Mouse (Mus musculus): ENCODE data around the gene Plekha6. TPM values are rescaled to one million over a fixed set of nuclear protein-coding genes. Genes with fewer than 3 reads are reported as not detected.

Plekha6 gene
- polyA plus RNA-seq, 1 experiment = 2.1 TPM

GRCm38 (mm10) chr1:133323333-133323732, 159.3 kb downstream of the Plekha6 start:
- no peak overlapping the region for H3K27ac ChIP-seq (ENCODE audit: control insufficient read depth, insufficient read depth, low read depth, low read length, poor library complexity)
- no peak overlapping the region for H3K4me3 ChIP-seq (replicated peaks; ENCODE audit: control insufficient read depth, low read depth, low read length)
- TF ChIP-seq CTCF (IDR thresholded peaks at IDR 0.05; ENCODE audit: control insufficient read depth, insufficient read depth, low read length) (no peak), POLR2A (IDR thresholded peaks at IDR 0.05; ENCODE audit: borderline replicate concordance, control insufficient read depth, low read depth, low read length) (no peak)
- WGBS = 45% methylated on average over 5 of the region's 5 CpGs
- H3K4me1 ChIP-seq (ENCODE audit: control insufficient read depth, insufficient read depth, low read length) = no peaks in the 10 kb centered on the region

GRCm38 (mm10) chr1:133325951-133326350, 161.9 kb downstream of the Plekha6 start:
- Histone ChIP-seq H3K4me1 (ENCODE audit: control insufficient read depth, insufficient read depth, low read length) (no peaks in the 10 kb centered on the region), H3K27ac (ENCODE audit: control insufficient read depth, insufficient read depth, low read depth, low read length, poor library complexity) (no peak overlapping the region), H3K4me3 (replicated peaks; ENCODE audit: control insufficient read depth, low read depth, low read length) (no peak overlapping the region)
- 85% methylated on average over 8 of the region's 8 CpGs for WGBS
- TF ChIP-seq POLR2A (IDR thresholded peaks at IDR 0.05; ENCODE audit: borderline replicate concordance, control insufficient read depth, low read depth, low read length) (no peak), CTCF (IDR thresholded peaks at IDR 0.05; ENCODE audit: control insufficient read depth, insufficient read depth, low read length) (no peak)

- WGBS = 71% methylated on average over 5 of the region's 5 CpGs
- Histone ChIP-seq H3K4me1 (ENCODE audit: control insufficient read depth, insufficient read depth, low read length) (no peaks in the 10 kb centered on the region), H3K4me3 (replicated peaks; ENCODE audit: control insufficient read depth, low read depth, low read length) (no peak overlapping the region), H3K27ac (ENCODE audit: control insufficient read depth, insufficient read depth, low read depth, low read length, poor library complexity) (no peak overlapping the region)
- TF ChIP-seq CTCF (IDR thresholded peaks at IDR 0.05; ENCODE audit: control insufficient read depth, insufficient read depth, low read length) (no peak), POLR2A (IDR thresholded peaks at IDR 0.05; ENCODE audit: borderline replicate concordance, control insufficient read depth, low read depth, low read length) (no peak)
Observed at GRCm38 (mm10) chr1:133327094-133327493, 163.1 kb downstream of the Plekha6 start.

GRCm38 (mm10) chr1:133328299-133328795, 164.3 kb downstream of the Plekha6 start:
- WGBS = 83% methylated on average over 6 of the region's 6 CpGs
- Histone ChIP-seq H3K4me3 (replicated peaks; ENCODE audit: control insufficient read depth, low read depth, low read length) (no peak overlapping the region), H3K4me1 (ENCODE audit: control insufficient read depth, insufficient read depth, low read length) (no peaks in the 10 kb centered on the region), H3K27ac (ENCODE audit: control insufficient read depth, insufficient read depth, low read depth, low read length, poor library complexity) (no peak overlapping the region)
- TF ChIP-seq POLR2A (IDR thresholded peaks at IDR 0.05; ENCODE audit: borderline replicate concordance, control insufficient read depth, low read depth, low read length) = no peak
- TF ChIP-seq CTCF (IDR thresholded peaks at IDR 0.05; ENCODE audit: control insufficient read depth, insufficient read depth, low read length) = no peak

- H3K27ac ChIP-seq (ENCODE audit: control insufficient read depth, insufficient read depth, low read depth, low read length, poor library complexity) = no peak overlapping the region
- H3K4me3 ChIP-seq (replicated peaks; ENCODE audit: control insufficient read depth, low read depth, low read length) = no peak overlapping the region
- TF ChIP-seq POLR2A (IDR thresholded peaks at IDR 0.05; ENCODE audit: borderline replicate concordance, control insufficient read depth, low read depth, low read length) (no peak), CTCF (IDR thresholded peaks at IDR 0.05; ENCODE audit: control insufficient read depth, insufficient read depth, low read length) (no peak)
- H3K4me1 ChIP-seq (ENCODE audit: control insufficient read depth, insufficient read depth, low read length) = no peaks in the 10 kb centered on the region
- 10% methylated on average over 34 of the region's 34 CpGs for WGBS
Observed at GRCm38 (mm10) chr1:133328896-133329637, 165.1 kb downstream of the Plekha6 start.

GRCm38 (mm10) chr1:133329638-133329964, 165.6 kb downstream of the Plekha6 start:
- Histone ChIP-seq H3K27ac (ENCODE audit: control insufficient read depth, insufficient read depth, low read depth, low read length, poor library complexity) (no peak overlapping the region), H3K4me3 (replicated peaks; ENCODE audit: control insufficient read depth, low read depth, low read length) (no peak overlapping the region), H3K4me1 (ENCODE audit: control insufficient read depth, insufficient read depth, low read length) (no peaks in the 10 kb centered on the region)
- TF ChIP-seq POLR2A (IDR thresholded peaks at IDR 0.05; ENCODE audit: borderline replicate concordance, control insufficient read depth, low read depth, low read length) (no peak), CTCF (IDR thresholded peaks at IDR 0.05; ENCODE audit: control insufficient read depth, insufficient read depth, low read length) (no peak)
- WGBS = 23% methylated on average over 7 of the region's 7 CpGs

GRCm38 (mm10) chr1:133331142-133331541, 167.1 kb downstream of the Plekha6 start:
- no peak for TF ChIP-seq CTCF (IDR thresholded peaks at IDR 0.05; ENCODE audit: control insufficient read depth, insufficient read depth, low read length)
- no peak for TF ChIP-seq POLR2A (IDR thresholded peaks at IDR 0.05; ENCODE audit: borderline replicate concordance, control insufficient read depth, low read depth, low read length)
- Histone ChIP-seq H3K27ac (ENCODE audit: control insufficient read depth, insufficient read depth, low read depth, low read length, poor library complexity) (no peak overlapping the region), H3K4me1 (ENCODE audit: control insufficient read depth, insufficient read depth, low read length) (no peaks in the 10 kb centered on the region), H3K4me3 (replicated peaks; ENCODE audit: control insufficient read depth, low read depth, low read length) (no peak overlapping the region)
- WGBS = 63% methylated on average over 3 of the region's 3 CpGs

GRCm38 (mm10) chr1:133332656-133333430, 168.8 kb downstream of the Plekha6 start:
- TF ChIP-seq POLR2A (IDR thresholded peaks at IDR 0.05; ENCODE audit: borderline replicate concordance, control insufficient read depth, low read depth, low read length) = no peak
- Histone ChIP-seq H3K4me3 (replicated peaks; ENCODE audit: control insufficient read depth, low read depth, low read length) (no peak overlapping the region), H3K27ac (ENCODE audit: control insufficient read depth, insufficient read depth, low read depth, low read length, poor library complexity) (no peak overlapping the region), H3K4me1 (ENCODE audit: control insufficient read depth, insufficient read depth, low read length) (no peaks in the 10 kb centered on the region)
- 81% methylated on average over 11 of the region's 11 CpGs for WGBS
